Mouse (Mus musculus) left cerebral cortex, adult 11 months (tissue): ENCODE results near the gene Tmem45a2.
"Not testable (repeated sequence)": the region's sequence is repeated elsewhere in the genome, so short reads cannot be mapped to it uniquely, and the experiment has no call there.

Experiments used
- DNase-seq: peaks from one replicate; pipeline ENCODE4 v3.0.0; 2022; ENCODE audit warnings: low spot score

Tmem45a2 gene

GRCm38 (mm10) chr16:57071132-57071639 lies at the start of gene Tmem45a2:
TSS of gene Tmem45a2 (minus strand) at chr16:57071372.
- no peak for DNase-seq

GRCm38 (mm10) chr16:57117562-57117961 lies 46.4 kb upstream of the Tmem45a2 start:
- no peak for DNase-seq

DNA sequence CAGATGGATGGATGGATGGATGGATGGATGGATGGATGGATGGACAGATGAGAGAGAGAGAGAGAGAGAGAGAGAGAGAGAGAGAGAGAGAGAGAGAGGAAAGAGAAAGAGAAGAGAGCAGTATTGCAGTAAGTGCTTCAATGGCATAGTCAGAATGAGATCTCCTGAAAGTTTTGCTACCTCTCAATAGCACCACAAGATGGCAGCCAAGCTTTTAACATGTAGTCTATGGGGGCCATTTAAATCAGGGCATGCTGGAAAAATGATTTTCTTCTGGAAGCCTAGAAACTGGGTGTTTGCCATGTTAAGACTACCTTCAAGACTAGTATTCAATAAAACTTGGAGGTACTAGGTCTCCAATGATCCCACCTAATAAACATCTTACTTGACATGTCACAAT lies 44.9 kb upstream of the Tmem45a2 start:
- DNase-seq = no peak

DNA sequence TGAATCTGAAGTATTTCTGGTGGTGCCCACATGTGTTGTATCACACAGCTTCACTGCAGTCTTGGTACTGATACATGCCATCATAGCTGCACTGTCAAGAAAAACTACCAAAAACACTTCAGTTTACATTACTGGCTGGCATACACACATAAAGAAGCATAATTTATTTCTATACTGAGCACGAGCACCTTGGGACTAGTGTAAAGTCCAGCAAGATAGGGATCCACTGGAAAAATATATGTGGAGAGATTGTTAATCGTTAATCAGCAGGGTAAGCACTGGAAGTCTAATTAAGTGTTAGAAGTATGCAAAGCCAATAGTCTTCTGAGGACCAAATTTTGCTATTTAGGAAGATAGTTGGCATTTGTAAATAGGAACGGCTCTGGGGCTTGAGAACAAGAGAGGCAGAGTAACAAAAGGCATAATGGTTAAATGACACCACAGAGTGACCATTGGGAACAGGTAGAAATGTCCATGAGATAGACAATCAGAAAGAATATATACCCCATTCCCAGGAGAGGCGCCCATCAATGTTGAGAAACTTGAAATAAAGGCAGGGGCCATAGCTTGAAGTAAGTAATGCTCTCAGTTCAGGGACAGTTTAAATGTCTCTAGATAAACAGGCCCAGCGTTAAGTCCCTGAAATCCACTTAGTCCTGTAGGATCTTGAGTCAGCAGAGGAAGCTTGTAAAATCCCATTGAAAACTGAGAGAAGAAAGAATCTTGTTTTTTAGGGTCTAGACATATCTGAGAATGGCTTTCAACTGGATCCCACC lies 35.2 kb upstream of the Tmem45a2 start:
- DNase-seq = no peak

DNA sequence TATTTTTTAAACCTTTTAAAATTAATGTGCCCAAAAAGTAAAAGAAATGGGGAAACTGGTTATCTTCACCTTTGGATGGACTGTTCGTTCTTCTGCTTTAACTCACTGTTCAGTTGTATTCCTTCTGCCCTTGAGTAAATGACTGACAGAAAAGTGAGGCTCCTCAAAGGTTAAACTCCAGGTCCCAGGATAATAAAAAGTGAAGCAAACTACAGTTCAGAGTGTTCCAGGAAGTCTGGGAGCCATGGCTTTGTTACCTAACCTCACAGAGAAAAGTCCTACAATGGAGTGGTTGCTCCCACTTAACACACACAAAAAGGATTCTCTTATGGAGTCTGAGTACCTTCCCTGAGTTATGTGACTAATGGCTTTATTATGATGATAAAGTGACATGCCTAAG lies 30.0 kb upstream of the Tmem45a2 start:
- no peak for DNase-seq

DNA sequence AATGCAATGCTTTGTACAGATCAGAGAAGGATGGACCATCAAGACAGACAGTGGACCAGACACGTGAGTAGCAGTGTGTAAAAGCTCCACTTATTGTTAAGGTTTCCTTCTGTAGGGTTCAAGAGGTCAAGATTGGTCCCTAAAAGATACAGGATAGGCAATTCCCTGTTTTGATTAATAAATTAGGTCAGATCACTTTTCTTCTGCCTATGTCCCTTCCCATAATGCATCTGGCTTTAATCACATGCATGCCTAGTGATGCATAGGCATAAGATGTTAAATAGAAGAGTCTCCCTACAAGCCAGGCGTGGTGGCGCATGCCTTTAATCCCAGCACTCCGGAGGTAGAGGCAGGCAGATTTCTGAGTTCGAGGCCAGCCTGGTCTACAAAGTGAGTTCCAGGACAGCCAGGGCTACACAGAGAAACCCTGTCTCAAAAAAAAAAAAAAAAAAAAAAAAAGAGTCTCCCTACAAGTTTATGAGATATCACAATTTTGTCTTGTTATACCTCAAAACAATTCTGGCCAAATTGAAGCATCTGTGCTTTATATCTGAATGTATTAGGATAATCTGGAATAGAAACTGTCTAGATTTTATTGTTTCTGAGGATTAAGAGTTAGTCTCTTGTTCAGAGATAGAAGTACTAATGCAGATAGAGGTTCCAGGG lies 28.5 kb upstream of the Tmem45a2 start:
- DNase-seq = no peak

- DNase-seq = no peak
Measured at GRCm38 (mm10) chr16:57098468-57099144, 27.4 kb upstream of the Tmem45a2 start.

DNA sequence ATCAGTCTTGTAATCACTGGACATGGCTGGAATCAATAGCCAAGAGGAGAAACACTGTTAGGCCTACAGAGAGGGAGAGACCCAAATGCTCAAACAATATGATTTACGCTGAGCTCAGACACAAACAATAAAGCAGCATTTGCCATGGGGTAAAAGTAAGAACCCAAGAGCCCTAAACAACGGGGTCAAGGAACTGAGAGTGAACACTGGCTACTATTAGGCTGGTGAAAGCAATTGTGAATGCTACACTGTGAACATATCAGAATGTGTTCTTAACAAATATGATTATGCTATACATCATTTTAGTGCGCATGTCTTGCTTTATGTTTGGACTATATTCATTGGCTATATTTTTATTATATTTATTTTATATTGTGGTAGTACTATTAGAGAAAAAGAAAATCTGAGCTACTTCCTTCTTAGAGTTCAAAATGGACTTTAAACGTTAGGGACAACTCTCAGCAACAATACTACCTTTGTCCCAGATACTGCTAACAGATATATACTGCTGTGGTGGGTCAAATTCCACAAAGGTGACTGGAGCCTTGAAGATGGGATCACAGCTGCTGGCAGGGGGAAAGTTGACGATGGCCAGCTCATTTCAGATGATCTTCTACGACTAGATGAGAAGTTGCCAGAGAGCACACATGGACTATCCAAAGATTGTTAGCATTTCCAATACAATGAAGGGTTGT lies 21.9 kb upstream of the Tmem45a2 start:
- DNase-seq = no peak

DNA sequence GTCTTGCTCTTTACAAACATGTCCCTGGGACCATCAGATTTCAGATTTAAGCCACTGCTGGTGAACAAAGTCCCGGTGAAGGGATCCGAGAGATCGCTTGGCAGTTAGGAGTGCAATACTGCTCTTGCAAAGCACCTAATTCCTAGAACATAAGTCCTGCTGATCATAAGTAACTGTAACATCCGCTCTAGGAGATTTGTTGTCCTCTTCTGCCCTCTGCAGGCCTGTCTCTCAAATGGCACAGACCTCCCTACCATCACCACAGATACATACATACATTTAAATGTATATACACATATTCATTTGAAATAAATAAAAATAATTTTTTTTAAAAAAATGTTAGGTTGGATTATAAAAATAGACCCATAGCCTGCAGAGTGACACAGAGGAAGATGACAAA lies 21.3 kb upstream of the Tmem45a2 start:
- DNase-seq = no peak

DNA sequence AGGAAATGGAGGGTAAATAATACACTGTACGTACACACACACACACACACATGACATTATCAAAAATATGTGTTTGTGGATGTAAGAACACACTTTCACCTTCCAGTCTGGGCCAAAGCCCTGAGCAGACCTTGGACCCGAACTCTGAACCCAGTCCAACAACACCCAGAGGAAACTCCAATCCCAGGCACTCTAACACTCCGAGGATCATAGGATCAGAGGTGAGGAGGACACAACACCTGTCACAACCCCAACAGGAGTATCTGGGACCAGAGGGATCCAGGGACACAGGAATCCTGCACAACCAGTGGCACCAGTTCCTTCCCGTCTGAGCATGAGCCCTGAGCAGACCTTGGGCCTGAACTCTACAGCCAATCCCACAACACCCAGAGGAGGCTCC lies 8.4 kb upstream of the Tmem45a2 start:
- no peak for DNase-seq

- no peak for DNase-seq
Measured at GRCm38 (mm10) chr16:57075986-57076385, 4.8 kb upstream of the Tmem45a2 start.

DNA sequence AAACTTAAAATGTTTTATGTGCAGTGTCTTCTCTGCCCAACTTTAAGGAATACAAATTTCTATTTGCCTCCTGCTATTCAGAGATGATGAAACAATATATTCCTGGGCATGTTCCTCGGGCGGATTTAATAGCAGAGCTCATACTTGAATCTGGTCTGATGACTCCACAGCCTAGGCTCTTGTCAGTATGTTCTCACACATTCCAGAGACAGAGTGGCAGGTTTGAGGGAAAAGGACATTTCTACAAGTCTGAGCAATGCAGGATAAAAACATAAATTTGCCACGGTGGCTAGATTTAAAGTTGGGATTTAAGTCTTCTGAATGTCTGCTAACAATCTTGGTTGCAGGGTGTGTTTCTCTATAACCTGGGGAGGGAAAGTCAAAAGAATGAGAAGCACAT lies 9.1 kb downstream of the Tmem45a2 start:
- DNase-seq = no peak

DNA sequence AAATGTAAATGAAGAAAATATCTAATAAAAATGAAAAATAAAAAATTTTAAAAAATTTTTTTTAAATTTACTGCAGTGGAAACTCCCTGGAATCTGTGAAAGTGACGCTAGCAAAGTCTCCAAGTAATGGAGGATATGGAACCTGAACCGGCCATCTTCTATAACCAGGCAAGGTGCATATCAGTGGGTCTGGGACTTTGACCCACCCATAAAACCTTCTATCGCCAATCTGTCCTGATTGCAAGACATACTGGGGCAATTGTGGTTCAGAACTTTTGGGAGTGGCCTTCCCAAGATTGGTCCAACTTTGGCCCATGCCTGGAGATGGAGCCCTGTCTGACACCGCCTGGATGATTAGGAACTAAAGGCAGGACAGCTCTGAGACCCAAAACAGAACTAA lies 14.2 kb downstream of the Tmem45a2 start:
- DNase-seq = no peak

- no peak for DNase-seq
Measured at GRCm38 (mm10) chr16:57049974-57050373, 21.2 kb downstream of the Tmem45a2 start.

GRCm38 (mm10) chr16:57038600-57038999 lies 32.6 kb downstream of the Tmem45a2 start:
- DNase-seq = no peak

DNA sequence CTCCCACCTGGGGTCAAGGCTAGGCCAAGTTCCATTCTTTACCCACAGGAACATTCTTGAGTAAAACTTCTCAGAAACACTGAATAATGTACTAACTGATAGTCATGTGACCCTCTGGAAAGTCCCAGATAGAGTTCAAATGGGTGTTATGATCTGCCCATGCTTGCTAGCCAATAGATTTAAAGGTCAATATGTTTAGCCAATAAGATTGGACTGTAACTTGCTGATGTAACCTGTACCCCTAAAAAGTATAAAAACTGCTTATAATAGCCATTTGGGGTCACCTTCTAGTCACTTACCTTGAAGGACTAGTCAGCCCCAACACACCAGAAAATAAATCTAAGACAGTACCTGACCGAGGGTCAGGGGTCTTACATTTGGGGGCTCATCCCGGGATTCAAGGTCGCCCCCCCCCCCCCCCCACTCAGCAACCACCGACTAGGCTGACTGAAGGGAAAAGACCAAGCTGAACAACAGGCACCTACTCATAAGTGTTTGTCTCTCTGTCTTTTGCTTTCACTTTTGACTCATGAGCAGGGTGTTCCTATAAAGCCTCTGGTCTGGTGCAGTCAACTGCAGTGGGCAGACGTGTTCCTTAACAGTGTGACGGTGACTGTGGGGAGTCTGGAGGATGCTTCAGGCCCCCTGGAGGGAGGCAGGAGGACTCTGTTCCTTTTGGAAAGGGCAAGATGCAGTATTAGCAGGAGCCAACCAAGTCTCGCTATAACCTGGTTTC lies 40.9 kb downstream of the Tmem45a2 start:
- no peak for DNase-seq

DNA sequence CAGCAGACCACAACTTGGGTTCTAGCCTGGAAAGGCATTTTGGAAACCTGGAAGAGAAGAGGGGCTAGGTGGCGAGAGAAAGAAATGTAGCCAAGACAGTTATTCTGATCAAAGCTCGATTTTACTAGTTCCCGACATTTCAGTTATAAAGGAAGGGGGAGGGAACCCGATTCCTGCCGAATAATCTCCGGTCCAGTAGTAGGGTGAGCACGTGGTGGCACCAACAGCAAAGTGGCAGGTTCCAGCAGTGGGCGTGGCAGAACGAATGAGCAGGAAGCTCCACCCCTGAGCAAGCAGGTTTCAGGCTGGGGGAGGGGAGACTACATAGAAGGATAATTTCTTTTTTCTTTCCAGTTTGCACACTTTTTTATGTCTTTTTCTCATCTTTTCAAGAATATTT lies 72.9 kb downstream of the Tmem45a2 start:
- not testable (repeated sequence) for DNase-seq
